Mouse (Mus musculus) mouse trophoblast stem cell (cell line): ENCODE data around the gene L3mbtl4.

ENCODE experiments used
- in situ Hi-C, 2 experiments: fragments of 300-500 bp; cut with MseI, MboI; formaldehyde crosslinking; loops; 2 replicates in 1 of 2; 3 replicates in 1 of 2; pipeline ENCODE4 v1.15.1; 2025

Gene L3mbtl4

DNA sequence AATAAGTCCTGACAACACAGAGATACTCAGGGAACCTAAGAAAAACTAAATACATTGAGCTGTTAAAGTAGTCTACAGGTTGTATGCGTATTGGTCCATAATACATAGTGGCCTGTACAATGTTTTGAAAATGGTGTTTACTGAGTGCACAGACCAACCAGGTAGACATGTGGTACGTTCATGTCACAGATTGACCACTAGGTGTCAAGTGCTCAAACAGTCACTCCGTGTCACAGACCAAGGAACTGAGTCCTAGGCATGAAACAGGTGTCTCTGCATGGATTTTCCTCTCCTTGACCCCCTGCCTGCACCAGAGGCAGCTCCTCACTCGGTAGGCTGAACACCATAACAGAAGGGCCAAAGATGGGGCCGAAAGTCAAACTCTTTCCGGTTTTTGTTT is 366.6 kb downstream of the L3mbtl4 start:
- in situ Hi-C loops, result no loop called here

DNA sequence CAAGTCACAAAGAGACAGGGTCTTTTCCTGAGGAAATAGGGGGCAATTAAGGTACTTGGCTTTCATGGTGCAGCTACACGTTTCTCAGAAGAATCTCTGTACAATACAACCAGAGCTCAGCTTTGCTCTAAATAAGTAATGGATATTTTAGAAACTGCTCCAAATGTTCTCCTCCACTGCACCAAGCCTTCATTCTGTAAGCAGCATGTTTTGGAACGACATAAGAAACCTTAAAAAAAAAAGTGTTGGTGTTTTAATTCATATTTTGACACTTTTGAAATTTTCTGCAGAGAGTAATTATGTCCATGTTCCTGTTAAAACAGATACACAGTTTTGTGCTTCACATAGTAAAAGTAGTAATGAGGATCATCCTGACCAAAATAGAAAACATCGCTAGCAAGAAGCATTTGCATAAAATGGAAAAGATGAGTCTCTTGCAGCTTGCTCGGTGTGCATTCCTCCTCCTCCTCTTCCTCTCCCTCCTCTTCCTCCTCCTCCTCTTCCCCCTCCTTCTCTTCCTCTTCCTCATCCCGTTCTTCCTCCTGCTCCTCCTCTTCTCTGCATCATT is 369.0 kb downstream of the L3mbtl4 start:
- in situ Hi-C loops, result no loop called here

- in situ Hi-C loops, result no loop called here
These were observed 392.9 kb downstream of the L3mbtl4 start for GRCm38 (mm10) chr17:68666528-68666927.

DNA sequence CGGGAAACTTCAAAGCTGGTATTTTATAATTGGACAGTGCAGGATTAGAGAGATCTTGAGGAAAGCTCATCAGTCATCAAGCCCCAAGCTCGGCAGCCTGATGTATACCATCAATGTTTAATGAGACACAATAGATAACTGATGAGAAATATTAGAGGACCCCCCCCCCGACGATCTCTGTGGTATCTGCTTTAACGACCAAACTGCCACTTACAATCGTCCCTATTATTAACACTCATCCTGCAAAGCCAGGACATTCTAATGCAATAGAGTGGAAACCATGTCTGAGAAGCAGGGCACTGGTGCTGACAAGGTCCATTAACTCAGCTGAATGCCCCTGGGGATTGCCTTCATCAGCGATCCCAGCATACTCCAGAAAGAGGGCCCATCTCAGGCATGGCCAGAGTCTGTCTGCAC is 398.5 kb downstream of the L3mbtl4 start:
- in situ Hi-C loops, result no loop called here

- in situ Hi-C loops, result no loop called here
These were observed 437.1 kb downstream of the L3mbtl4 start for GRCm38 (mm10) chr17:68710701-68711100.

- in situ Hi-C loops, result no loop called here
These were observed 437.8 kb downstream of the L3mbtl4 start for GRCm38 (mm10) chr17:68711350-68711749.

- in situ Hi-C loops, result no loop called here
These were observed 474.7 kb downstream of the L3mbtl4 start for GRCm38 (mm10) chr17:68748296-68748695.

DNA sequence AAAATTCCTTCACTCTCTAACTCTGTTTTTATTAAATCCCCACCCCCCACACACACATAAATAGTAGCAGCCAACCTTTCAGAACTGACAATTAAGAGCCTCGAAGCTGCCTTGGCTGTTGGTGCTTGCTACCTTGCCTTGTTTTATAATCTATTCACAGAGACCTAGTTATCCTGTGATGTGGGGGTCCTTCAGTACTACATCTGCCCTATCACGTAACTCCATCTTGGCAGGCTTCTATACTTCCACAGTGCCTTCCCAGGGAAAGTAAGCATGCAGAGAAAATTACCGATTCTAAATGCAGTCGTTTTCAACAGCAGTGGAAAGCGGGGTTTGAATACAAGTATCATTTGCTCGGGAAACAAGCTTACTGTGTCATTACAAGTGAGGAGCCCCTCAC is 476.9 kb downstream of the L3mbtl4 start:
- in situ Hi-C loops, result no loop called here

DNA sequence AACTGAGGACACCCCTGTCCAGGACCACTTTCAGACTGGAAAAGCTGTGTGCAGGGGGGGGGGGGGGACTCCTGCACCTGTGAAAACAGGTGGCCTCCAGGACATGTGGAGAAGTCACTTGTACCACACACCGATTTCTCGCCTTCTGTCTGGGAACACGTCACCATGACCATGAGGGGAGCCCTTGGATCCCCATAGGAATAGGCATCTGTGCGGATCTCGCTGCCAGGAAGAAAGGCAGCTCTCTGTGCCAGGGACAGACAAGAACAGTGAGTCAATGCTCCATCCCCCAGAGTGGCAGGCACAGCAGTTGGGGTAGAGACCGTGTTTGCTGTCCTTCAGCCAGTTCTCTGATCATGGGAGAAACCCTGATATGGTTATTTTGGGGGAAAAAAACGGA is 479.5 kb downstream of the L3mbtl4 start:
- in situ Hi-C loops, result no loop called here

DNA sequence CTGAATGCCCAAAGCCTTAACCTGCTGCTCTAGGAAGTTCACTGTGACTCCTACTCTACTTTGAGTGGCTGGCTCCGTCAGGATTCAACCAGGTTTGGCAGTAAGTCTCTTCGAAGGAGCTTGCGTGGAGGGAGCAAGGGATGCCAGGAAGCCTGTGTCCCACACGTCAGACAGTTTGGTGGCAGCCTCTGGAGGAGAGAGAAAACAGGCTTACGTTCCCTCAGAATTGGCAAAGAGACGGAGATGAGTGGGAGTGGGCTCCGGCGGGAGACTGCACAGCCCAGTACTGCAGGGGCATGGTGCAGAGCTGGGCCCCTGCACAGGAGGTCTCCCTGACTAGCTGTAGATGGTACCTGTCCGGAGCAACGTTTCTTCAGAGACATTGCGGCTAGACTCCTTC is 481.2 kb downstream of the L3mbtl4 start:
- in situ Hi-C loops, result no loop called here

DNA sequence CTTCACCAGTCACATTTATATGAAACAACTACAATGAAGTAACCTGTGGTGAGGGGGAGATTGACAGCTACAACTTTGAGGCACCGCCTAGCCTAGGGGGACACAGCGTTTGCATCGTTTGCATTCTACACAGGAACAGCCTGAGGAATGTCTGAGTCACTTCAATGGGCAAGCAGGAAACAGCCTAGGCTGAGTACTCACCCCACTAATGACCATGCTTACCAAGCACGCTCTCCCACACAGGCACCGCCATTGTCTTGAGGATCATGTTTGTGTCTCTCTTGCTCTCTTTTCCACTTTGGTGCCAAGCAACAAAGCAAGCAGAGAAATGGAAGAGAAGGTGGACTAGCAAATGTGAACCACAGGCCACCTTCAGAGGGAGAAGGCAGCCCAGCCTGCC is 484.8 kb downstream of the L3mbtl4 start:
- in situ Hi-C loops, result no loop called here

DNA sequence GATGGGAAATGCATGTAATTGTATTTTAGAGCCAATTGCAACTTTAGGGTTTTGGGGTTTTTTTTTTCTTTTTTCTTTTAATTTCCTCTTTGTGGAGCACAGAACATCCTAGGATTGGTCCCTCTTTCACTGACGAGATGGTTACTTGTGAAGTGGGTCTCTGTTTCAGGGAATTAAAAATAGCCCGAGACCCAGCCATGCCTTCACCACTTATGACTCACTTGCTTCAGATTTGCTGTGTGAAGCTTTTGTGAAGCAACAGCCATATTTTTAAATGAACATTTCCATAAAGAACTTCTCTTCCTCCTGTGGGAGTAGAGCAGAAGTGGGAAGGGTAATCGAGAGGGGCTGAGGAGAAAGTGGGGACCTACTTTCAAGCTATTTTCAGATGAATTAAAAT is 485.3 kb downstream of the L3mbtl4 start:
- in situ Hi-C loops, result no loop called here

DNA sequence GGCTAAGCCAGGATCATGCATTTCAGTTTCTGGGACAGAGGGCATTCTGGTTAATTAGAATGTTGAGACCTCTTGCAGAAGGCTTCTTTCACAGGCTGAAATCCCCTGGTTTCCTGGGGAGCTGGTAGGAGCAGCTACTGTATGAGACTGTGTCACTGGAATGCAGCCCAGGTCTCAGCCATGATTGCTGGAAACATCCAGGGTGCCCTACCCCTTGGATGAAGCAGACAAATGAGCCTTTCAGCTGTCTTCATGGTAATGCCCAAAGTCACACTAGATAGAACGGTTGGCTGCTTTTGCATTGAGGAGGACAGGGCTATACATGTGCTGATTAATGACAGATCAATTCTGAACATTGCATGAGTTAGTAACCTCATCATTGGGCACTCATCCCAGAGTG is 486.4 kb downstream of the L3mbtl4 start:
- in situ Hi-C loops, result no loop called here

GRCm38 (mm10) chr17:68764329-68764880 is 490.8 kb downstream of the L3mbtl4 start:
- in situ Hi-C loops, result no loop called here

DNA sequence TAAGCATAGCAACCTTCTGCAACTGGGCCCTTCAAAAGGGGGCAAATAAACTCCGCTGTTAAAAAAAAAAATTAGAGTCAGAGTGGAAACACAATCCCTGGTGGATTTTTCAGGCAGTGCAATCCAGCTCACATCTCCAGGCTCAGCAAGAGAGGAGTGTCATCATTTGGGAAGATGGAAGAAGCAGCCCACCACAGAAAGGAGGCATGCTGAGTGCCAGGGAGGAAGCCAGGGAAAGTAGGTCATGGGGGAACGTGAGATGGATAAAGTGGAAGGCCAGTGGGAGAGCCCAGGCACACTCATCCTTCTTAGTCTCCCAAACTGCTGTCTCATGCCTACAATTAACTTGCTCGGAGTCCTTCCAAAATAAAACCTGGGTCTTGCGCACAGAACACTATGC is 496.0 kb downstream of the L3mbtl4 start:
- in situ Hi-C loops, result no loop called here

DNA sequence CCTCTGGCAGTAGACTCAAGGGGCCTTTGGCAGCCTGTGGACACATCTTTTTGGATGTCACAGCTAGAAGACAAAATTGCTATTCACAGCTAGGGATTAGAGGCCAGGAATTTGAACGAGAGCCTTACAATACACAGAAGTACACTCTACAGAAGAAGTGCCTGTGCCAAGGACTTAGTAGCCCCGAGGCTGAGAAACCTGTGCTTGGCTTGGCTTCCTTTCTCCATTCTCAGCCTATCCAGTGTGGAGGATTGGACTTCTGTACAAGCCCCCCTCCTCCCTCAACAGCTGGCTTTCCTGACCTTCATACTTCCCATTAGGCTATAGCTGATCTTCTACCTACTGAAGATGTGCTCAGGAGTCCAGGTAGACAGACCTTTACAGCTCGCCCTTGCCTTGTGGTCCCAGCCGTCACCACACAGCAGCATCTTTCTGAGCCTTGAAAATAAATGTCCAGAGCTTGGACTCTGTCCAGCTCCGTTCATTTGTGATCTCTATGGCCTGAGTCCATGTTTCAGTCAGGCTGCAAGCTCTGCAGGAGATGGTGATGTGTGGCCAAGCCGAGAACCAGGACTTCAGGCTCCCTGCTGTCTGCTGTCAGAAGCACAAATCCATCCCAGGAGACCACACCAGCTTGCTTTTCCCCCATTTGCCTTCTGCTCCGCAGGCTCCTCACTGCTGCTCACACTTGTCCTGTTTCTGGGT is 497.6 kb downstream of the L3mbtl4 start:
- in situ Hi-C loops, result no loop called here

DNA sequence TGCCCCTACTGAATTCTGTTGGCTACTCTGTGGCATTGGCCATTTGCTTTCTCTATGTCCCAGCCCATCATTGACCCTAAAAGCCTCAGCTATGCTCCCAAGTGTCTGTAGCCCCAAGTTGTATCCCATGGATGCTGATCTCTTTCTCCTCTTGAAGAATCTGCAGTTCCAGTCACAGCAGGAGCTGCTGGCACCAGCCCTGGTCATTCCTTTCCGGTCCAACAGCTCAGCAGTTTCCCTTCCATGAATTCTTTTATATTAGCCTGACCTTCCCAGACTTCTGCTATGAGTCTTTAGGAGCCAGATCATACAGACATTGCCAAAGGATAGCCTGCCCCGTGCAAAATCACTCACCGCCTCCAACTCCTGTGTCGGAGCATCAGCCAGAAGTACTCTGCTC is 520.1 kb downstream of the L3mbtl4 start:
- in situ Hi-C loops, result no loop called here

- in situ Hi-C loops, result loop anchor here in 1 of 2 experiments (25.0 kb wide), 1 partner anchor 639 kb away; no protein-coding TSS in a partner anchor
These were observed 552.7 kb downstream of the L3mbtl4 start, which contains the start of gene Tmem200c for GRCm38 (mm10) chr17:68826323-68826722. Tmem200c (plus strand) TSS chr17:68826623.
